Mouse (Mus musculus) lung, postnatal 0 days (tissue): ENCODE measurements around the gene Klhdc8a. TPM values are rescaled to one million over a fixed set of nuclear protein-coding genes. Genes with fewer than 3 reads are reported as not detected.

Experiments used
- ATAC-seq: fragments of 200-750 bp; cut with Nextera tagmentation; 2 replicates; pipeline ENCODE4 v1.8.0; 2017; ENCODE audit warnings: moderate library complexity
- DNase-seq: peaks from one replicate; pipeline ENCODE4 v3.0.0-alpha.2; 2016; ENCODE audit warnings: low spot score
- H3K27ac ChIP-seq: fragments of 300-500 bp; sonication (generic); 2 replicates; pipeline ENCODE4 v1.5.1; 2014; ENCODE audit warnings: antibody characterized with exemption, mild to moderate bottlenecking, low read length, mixed read lengths
- H3K27me3 ChIP-seq: fragments of 300-500 bp; sonication (generic); replicated peaks from 2 replicates; pipeline ENCODE4 v1.6.1; 2014; ENCODE audit warnings: low read length, mixed read lengths; ENCODE audit not compliant: insufficient read depth
- H3K36me3 ChIP-seq: fragments of 300-500 bp; sonication (generic); 2 replicates; pipeline ENCODE4 v1.6.1; 2014; ENCODE audit warnings: low read length, mixed read lengths; ENCODE audit not compliant: insufficient read depth
- H3K4me1 ChIP-seq: fragments of 300-500 bp; sonication (generic); 2 replicates; pipeline ENCODE4 v1.6.1; 2014; ENCODE audit warnings: antibody characterized with exemption, low read depth, low read length, mixed read lengths; ENCODE audit not compliant: insufficient read depth
- H3K4me2 ChIP-seq: fragments of 300-500 bp; sonication (generic); replicated peaks from 2 replicates; pipeline ENCODE4 v1.6.1; 2014; ENCODE audit warnings: low read depth, mild to moderate bottlenecking, low read length, moderate library complexity, mixed read lengths
- H3K4me3 ChIP-seq: fragments of 300-500 bp; sonication (generic); 2 replicates; pipeline ENCODE4 v1.5.1; 2014; ENCODE audit warnings: low read depth, low read length
- H3K9ac ChIP-seq: fragments of 300-500 bp; sonication (generic); replicated peaks from 2 replicates; pipeline ENCODE4 v1.6.1; 2014; ENCODE audit warnings: low read depth, mild to moderate bottlenecking
- H3K9me3 ChIP-seq: fragments of 300-500 bp; sonication (generic); 2 replicates; pipeline ENCODE4 v1.6.1; 2016; ENCODE audit warnings: low read length, mixed read lengths
- CTCF ChIP-seq: IDR thresholded peaks from 2 replicates; pipeline ENCODE4 v1.5.1; 2016; ENCODE audit warnings: antibody characterized with exemption, mild to moderate bottlenecking
- EP300 ChIP-seq: IDR thresholded peaks from 2 replicates; pipeline ENCODE4 v1.6.1; 2016; ENCODE audit warnings: antibody characterized with exemption, mild to moderate bottlenecking, control low read depth
- WGBS: fragments of 180-500 bp; shearing (Covaris S2); extraction: QIAGEN DNeasy Blood & Tissue Kit; methylation state at CpG from one replicate; pipeline ENCODE4 v1.1.7; 2014; 5-methylcytosine and 5-hydroxymethylcytosine counted together
- polyA plus RNA-seq: library from polyadenylated mRNA; unstranded; fragments of >200 nt; fragmentation: Nextera tagmentation; extraction: Ambion mirVana; gene quantifications from 2 replicates; pipeline ENCODE4 v1.2.1, GENCODE M21; 2015

Gene Klhdc8a
- polyA plus RNA-seq, 1 experiment from 2014 or later: 4.4 TPM

- no peaks in the 10 kb centered on the region for H3K36me3 ChIP-seq
- peaks cover 16% of the 10 kb centered on the region; the same call in 1 of the 2 replicates for H3K4me1 ChIP-seq
- no peak overlapping the region for H3K9ac ChIP-seq
- H3K4me2 ChIP-seq: peak overlapping the region; percentile 90
- peak overlapping the region; percentile 66 for H3K27ac ChIP-seq
- no peak for TF ChIP-seq EP300
- 0 out of 2 replicates have a peak, but pooled peaks have one; percentile 5 for TF ChIP-seq CTCF
- DNase-seq (peak; percentile 62), ATAC-seq (peak; percentile 3; the same call in 1 of the 2 replicates)
- WGBS: 31% methylated on average over 8 of the region's 8 CpGs
- H3K4me3 ChIP-seq: peak overlapping the region; percentile 57; the same call in 1 of the 2 replicates
- no peaks in the 10 kb centered on the region for H3K27me3 ChIP-seq
- no peaks in the 10 kb centered on the region for H3K9me3 ChIP-seq
Measured at GRCm38 (mm10) chr1:132317894-132318863, 19.8 kb downstream of the Klhdc8a start.

GRCm38 (mm10) chr1:132319242-132319641 lies 20.8 kb downstream of the Klhdc8a start:
- H3K4me1 ChIP-seq: peaks cover 18% of the 10 kb centered on the region; the same call in 1 of the 2 replicates
- H3K4me3 ChIP-seq: no peak overlapping the region
- DNase-seq (peak; percentile 94), ATAC-seq (peak; percentile 83)
- no peaks in the 10 kb centered on the region for H3K27me3 ChIP-seq
- no peak overlapping the region for H3K9ac ChIP-seq
- TF ChIP-seq CTCF: no peak
- peak; percentile 68 for TF ChIP-seq EP300
- H3K36me3 ChIP-seq: no peaks in the 10 kb centered on the region
- no peak overlapping the region for H3K4me2 ChIP-seq
- H3K27ac ChIP-seq: peak overlapping the region; percentile 66; the same call in 1 of the 2 replicates
- 35% methylated on average over 5 of the region's 5 CpGs for WGBS
- no peaks in the 10 kb centered on the region for H3K9me3 ChIP-seq

- no peaks in the 10 kb centered on the region for H3K9me3 ChIP-seq
- no peaks in the 10 kb centered on the region for H3K36me3 ChIP-seq
- no peak overlapping the region for H3K4me3 ChIP-seq
- H3K27ac ChIP-seq: no peak overlapping the region
- TF ChIP-seq CTCF (no peak), EP300 (no peak)
- H3K4me2 ChIP-seq: no peak overlapping the region
- H3K9ac ChIP-seq: no peak overlapping the region
- H3K4me1 ChIP-seq: peaks cover 18% of the 10 kb centered on the region; the same call in 1 of the 2 replicates
- H3K27me3 ChIP-seq: no peaks in the 10 kb centered on the region
- DNase-seq (no peak), ATAC-seq (no peak)
- WGBS: 72% methylated on average over 7 of the region's 7 CpGs
Measured at GRCm38 (mm10) chr1:132321821-132322580, 23.6 kb downstream of the Klhdc8a start.

GRCm38 (mm10) chr1:132322711-132323542 lies 24.5 kb downstream of the Klhdc8a start:
- Histone ChIP-seq H3K4me1 (peaks cover 13% of the 10 kb centered on the region; the same call in 1 of the 2 replicates), H3K9ac (no peak overlapping the region), H3K9me3 (no peaks in the 10 kb centered on the region), H3K36me3 (0 out of 2 replicates have a peak, but pooled peaks cover under 1% of the 10 kb centered on the region), H3K4me2 (no peak overlapping the region), H3K27ac (no peak overlapping the region), H3K4me3 (no peak overlapping the region), H3K27me3 (no peaks in the 10 kb centered on the region)
- TF ChIP-seq EP300 (peak; percentile 64), CTCF (peak; percentile 42)
- ATAC-seq: peak; percentile 37
- 37% methylated on average over 13 of the region's 13 CpGs for WGBS
- peak; percentile 56 for DNase-seq

- DNase-seq (no peak), ATAC-seq (no peak; the same call in 1 of the 2 replicates)
- Histone ChIP-seq H3K9ac (no peak overlapping the region), H3K27me3 (no peaks in the 10 kb centered on the region), H3K4me1 (peaks cover 7% of the 10 kb centered on the region; the same call in 1 of the 2 replicates), H3K9me3 (no peaks in the 10 kb centered on the region), H3K4me2 (no peak overlapping the region), H3K27ac (no peak overlapping the region), H3K4me3 (no peak overlapping the region), H3K36me3 (peaks cover 23% of the 10 kb centered on the region)
- WGBS: 43% methylated on average over 9 of the region's 9 CpGs
- TF ChIP-seq EP300 (no peak), CTCF (no peak)
Measured at GRCm38 (mm10) chr1:132326777-132327176, 28.4 kb downstream of the Klhdc8a start.
